ENCODE assay signal across 9 mouse cellular contexts in genomic region chr9:94456085-94456531, GRCm38 (mm10).
DNase-seq lines count a peak whose midpoint lies in the region; ATAC-seq lines count a peak whose summit lies in the region.
"Had no signal": no experiment of that assay in that cellular context is flagged by ENCODE, and none has a peak within 500 bp of the region (broad histone marks: within the 10 kb centered on the region; RNA-seq: fewer than 3 reads in every experiment).

No protein-coding gene starts in this region.

- H3K4me1 ChIP-seq in forebrain, embryonic 12.5 days, result peaks cover 5% of the 10 kb centered on the region; the same call in 1 of the 2 replicates
- no peaks in the 10 kb centered on the region for H3K4me1 ChIP-seq in kidney, embryonic 15.5 days
- H3K4me1 ChIP-seq: limb, embryonic 15.5 days had no signal

- intact Hi-C loops in left cerebral cortex, postnatal 4 days (cut with DNase I), result no loop called here
- intact Hi-C loops in left cerebral cortex, postnatal 36 days (cut with DNase I), result no loop called here
- intact Hi-C loops in left cerebral cortex, postnatal 10 days (cut with DNase I), result no loop called here

- no peak overlapping the region for H3K4me3 ChIP-seq in forebrain, embryonic 12.5 days (replicated peaks)
- H3K4me3 ChIP-seq in kidney, embryonic 15.5 days (replicated peaks), result no peak overlapping the region
- H3K4me3 ChIP-seq: embryonic facial prominence, embryonic 15.5 days; limb, embryonic 15.5 days had no signal

- H3K9me3 ChIP-seq in forebrain, embryonic 12.5 days, result no peaks in the 10 kb centered on the region
- H3K9me3 ChIP-seq in kidney, embryonic 15.5 days (replicated peaks), result no peaks in the 10 kb centered on the region
- H3K9me3 ChIP-seq: embryonic facial prominence, embryonic 15.5 days; limb, embryonic 15.5 days had no signal

- H3K4me2 ChIP-seq in forebrain, embryonic 12.5 days, result no peak overlapping the region
- no peak overlapping the region for H3K4me2 ChIP-seq in kidney, embryonic 15.5 days
- H3K4me2 ChIP-seq: embryonic facial prominence, embryonic 15.5 days; limb, embryonic 15.5 days had no signal

- no peaks in the 10 kb centered on the region for H3K36me3 ChIP-seq in forebrain, embryonic 12.5 days (replicated peaks)
- no peaks in the 10 kb centered on the region for H3K36me3 ChIP-seq in kidney, embryonic 15.5 days
- H3K36me3 ChIP-seq: embryonic facial prominence, embryonic 15.5 days; limb, embryonic 15.5 days had no signal

- DNase-seq in left cerebral cortex, postnatal 4 days, result peak; percentile 34
- no peak for DNase-seq in left cerebral cortex, postnatal 36 days (ENCODE audit: low spot score in 2 of 2)
- DNase-seq in lung, postnatal 36 days, result peak; percentile 71
- DNase-seq in ovary, postnatal 14 days (ENCODE audit: low spot score), result no peak
- DNase-seq in left cerebral cortex, postnatal 10 days (ENCODE audit: extremely low spot score in 1 of 2, low spot score in 2 of 2), result no peak

- H3K27me3 ChIP-seq in forebrain, embryonic 12.5 days, result peaks cover 4% of the 10 kb centered on the region; the same call in 1 of the 2 replicates
- peaks cover 11% of the 10 kb centered on the region for H3K27me3 ChIP-seq in kidney, embryonic 15.5 days
- H3K27me3 ChIP-seq: embryonic facial prominence, embryonic 15.5 days had no signal

- no peak overlapping the region for H3K9ac ChIP-seq in forebrain, embryonic 12.5 days
- H3K9ac ChIP-seq in kidney, embryonic 15.5 days, result no peak overlapping the region
- H3K9ac ChIP-seq: embryonic facial prominence, embryonic 15.5 days; limb, embryonic 15.5 days had no signal

- peak; percentile 83; the same call in 1 of the 2 replicates for ATAC-seq in forebrain, embryonic 12.5 days (ENCODE audit: low FRiP score)
- ATAC-seq in kidney, embryonic 15.5 days (replicated peaks; ENCODE audit: low FRiP score), result peak; percentile 73; the same call in 1 of the 2 replicates

- 32% methylated on average over 6 of the region's 6 CpGs for WGBS in forebrain, embryonic 12.5 days
- WGBS in kidney, embryonic 15.5 days, result 55% methylated on average over 6 of the region's 6 CpGs

- no peak overlapping the region for H3K27ac ChIP-seq in forebrain, embryonic 12.5 days
- no peak overlapping the region for H3K27ac ChIP-seq in kidney, embryonic 15.5 days
- H3K27ac ChIP-seq: embryonic facial prominence, embryonic 15.5 days; limb, embryonic 15.5 days had no signal

Comparison
In these comparisons a context has a peak if more than half of its experiments do, and no peak if none do; other contexts are left out.
1. DNase-seq: peak in left cerebral cortex, postnatal 4 days (single experiment) and lung, postnatal 36 days (single experiment); none in left cerebral cortex, postnatal 36 days (0 of 2), ovary, postnatal 14 days (single experiment) and left cerebral cortex, postnatal 10 days (0 of 2).